8 mouse cellular contexts compared by ENCODE assay signal in genomic region chr11:74771234-74771633, GRCm38 (mm10). TPM values are rescaled to one million over a fixed set of nuclear protein-coding genes. Genes with fewer than 3 reads are reported as not detected.
DNase-seq lines count a peak whose midpoint lies in the region; ATAC-seq lines count a peak whose summit lies in the region.

No protein-coding gene starts in this region.

- H3K4me2 ChIP-seq in heart, embryonic 16.5 days (ENCODE audit: low read depth, low read length): peak overlapping the region; percentile 86
- H3K4me2 ChIP-seq in forebrain, embryonic 14.5 days (ENCODE audit: low read length): peak overlapping the region; percentile 78
- H3K4me2 ChIP-seq in liver, embryonic 16.5 days (ENCODE audit: low read depth, low read length): peak overlapping the region; percentile 65

- WGBS in heart, embryonic 16.5 days: 10% methylated on average over 8 of the region's 8 CpGs
- 16% methylated on average over 8 of the region's 8 CpGs for WGBS in forebrain, embryonic 14.5 days
- WGBS in liver, embryonic 16.5 days (ENCODE audit: insufficient replicate concordance): 8% methylated on average over 8 of the region's 8 CpGs

- H3K4me3 ChIP-seq in heart, embryonic 16.5 days (ENCODE audit: low read length): peak overlapping the region; percentile 64
- peak overlapping the region; percentile 88 for H3K4me3 ChIP-seq in forebrain, embryonic 14.5 days (ENCODE audit: low read depth, low read length)
- H3K4me3 ChIP-seq in liver, embryonic 16.5 days (ENCODE audit: low read depth, low read length): peak overlapping the region; percentile 80

- H3K27ac ChIP-seq in heart, embryonic 16.5 days (ENCODE audit: low read length): peak overlapping the region; percentile 80
- H3K27ac ChIP-seq in forebrain, embryonic 14.5 days (ENCODE audit: low read depth, low read length): peak overlapping the region; percentile 93
- peak overlapping the region; percentile 76 for H3K27ac ChIP-seq in liver, embryonic 16.5 days (ENCODE audit: low read length)

- intact Hi-C loops in heart, postnatal 36 days (cut with DNase I): loop anchor here (2.0 to 5.0 kb wide), 2 partner anchors 46 to 76 kb away; partner anchors contain the start of gene Pafah1b1

- no peak for ATAC-seq in heart, embryonic 16.5 days (replicated peaks; ENCODE audit: extremely low read depth, insufficient read depth, low FRiP score)
- no peak; the same call in 1 of the 2 replicates for ATAC-seq in forebrain, embryonic 14.5 days
- ATAC-seq in liver, embryonic 16.5 days (ENCODE audit: low read depth): no peak

- no peak for DNase-seq in heart, postnatal 36 days
- peak; percentile 51 for DNase-seq in NIH3T3 (ENCODE audit: low read depth)
- no peak for DNase-seq in forebrain, embryonic 14.5 days (ENCODE audit: low spot score)
- DNase-seq in adrenal gland, adult 18-20 months (ENCODE audit: low spot score in 2 of 2): no peak
- no peak for DNase-seq in layer of hippocampus, adult 9-10 months (ENCODE audit: low spot score)
- DNase-seq in left cerebral cortex, adult 18-20 months (ENCODE audit: low spot score in 2 of 2): no peak

- H3K9ac ChIP-seq in heart, embryonic 16.5 days (ENCODE audit: low read length): peak overlapping the region; percentile 73
- H3K9ac ChIP-seq in forebrain, embryonic 14.5 days (ENCODE audit: low read length): peak overlapping the region; percentile 91
- H3K9ac ChIP-seq in liver, embryonic 16.5 days (ENCODE audit: low read depth, low read length): peak overlapping the region; percentile 71

- H3K36me3 ChIP-seq in heart, embryonic 16.5 days (ENCODE audit: control insufficient read depth, insufficient read depth): peaks cover 18% of the 10 kb centered on the region
- H3K36me3 ChIP-seq in forebrain, embryonic 14.5 days (ENCODE audit: control insufficient read depth, insufficient read depth, low read length): peaks cover 25% of the 10 kb centered on the region
- H3K36me3 ChIP-seq in liver, embryonic 16.5 days (ENCODE audit: control insufficient read depth, insufficient read depth): peaks cover 13% of the 10 kb centered on the region

- H3K4me1 ChIP-seq in heart, embryonic 16.5 days (ENCODE audit: control insufficient read depth, insufficient read depth, low read length): peaks cover 13% of the 10 kb centered on the region
- peaks cover 11% of the 10 kb centered on the region for H3K4me1 ChIP-seq in forebrain, embryonic 14.5 days (ENCODE audit: control insufficient read depth, insufficient read depth, low read length)
- H3K4me1 ChIP-seq in liver, embryonic 16.5 days (ENCODE audit: control insufficient read depth, low read depth, low read length): peaks cover 10% of the 10 kb centered on the region; the same call in 1 of the 2 replicates

- no peaks in the 10 kb centered on the region for H3K27me3 ChIP-seq in heart, embryonic 16.5 days (ENCODE audit: control insufficient read depth, insufficient read depth, low read length)
- no peaks in the 10 kb centered on the region for H3K27me3 ChIP-seq in forebrain, embryonic 14.5 days (replicated peaks; ENCODE audit: control insufficient read depth, insufficient read depth, low read length)
- H3K27me3 ChIP-seq in liver, embryonic 16.5 days (ENCODE audit: control insufficient read depth, insufficient read depth, low read depth, low read length): no peaks in the 10 kb centered on the region

- no peaks in the 10 kb centered on the region for H3K9me3 ChIP-seq in heart, embryonic 16.5 days (replicated peaks; ENCODE audit: control insufficient read depth, low read length)
- no peaks in the 10 kb centered on the region for H3K9me3 ChIP-seq in forebrain, embryonic 14.5 days (replicated peaks; ENCODE audit: control insufficient read depth, low read length)
- H3K9me3 ChIP-seq in liver, embryonic 16.5 days (replicated peaks; ENCODE audit: control insufficient read depth, low read length): no peaks in the 10 kb centered on the region

RNA-seq across cellular contexts. Expression of gene Mettl16, which starts 0.6 kb away (rescaled TPM):
- polyA plus RNA-seq in heart, embryonic 16.5 days (2015; fragmentation: Nextera tagmentation; extraction: Ambion mirVana): 30.4 and 33.0 TPM in 2 replicates
- 10 to 100 TPM; 13.0 to 13.8 TPM for total RNA-seq in heart, postnatal 36 days (2021)
- 32.1 and 38.8 TPM in 2 replicates for polyA plus RNA-seq in forebrain, embryonic 14.5 days (2014; fragmentation: Nextera tagmentation; extraction: Ambion mirVana)
- 15.5 and 16.6 TPM in 2 replicates for polyA plus RNA-seq in liver, embryonic 16.5 days (2015; fragmentation: Nextera tagmentation; extraction: Ambion mirVana)
- 10 to 100 TPM; 30.8 to 42.7 TPM for total RNA-seq in adrenal gland, adult 18-20 months (2021)
- total RNA-seq in left cerebral cortex, adult 18-20 months (2021): 10 to 100 TPM; 30.4 to 33.5 TPM

RNA-seq across cellular contexts. Expression of gene Pafah1b1, which starts 46.8 kb away (rescaled TPM):
- 41.7 and 53.1 TPM in 2 replicates for polyA plus RNA-seq in heart, embryonic 16.5 days (2015; fragmentation: Nextera tagmentation; extraction: Ambion mirVana)
- 100 to 1,000 TPM; 201 to 204 TPM for total RNA-seq in heart, postnatal 36 days (2021)
- 88.2 and 104 TPM in 2 replicates for polyA plus RNA-seq in forebrain, embryonic 14.5 days (2014; fragmentation: Nextera tagmentation; extraction: Ambion mirVana)
- 26.4 and 28.0 TPM in 2 replicates for polyA plus RNA-seq in liver, embryonic 16.5 days (2015; fragmentation: Nextera tagmentation; extraction: Ambion mirVana)
- total RNA-seq in adrenal gland, adult 18-20 months (2021): 100 to 1,000 TPM; 185 to 188 TPM
- total RNA-seq in left cerebral cortex, adult 18-20 months (2021): 100 to 1,000 TPM; 393 to 415 TPM

RNA-seq across cellular contexts. Expression of gene Mnt, which starts 59.5 kb away (rescaled TPM):
- 3.0 and 3.3 TPM in 2 replicates for polyA plus RNA-seq in heart, embryonic 16.5 days (2015; fragmentation: Nextera tagmentation; extraction: Ambion mirVana)
- total RNA-seq in heart, postnatal 36 days (2021): 10 to 100 TPM; 11.4 to 11.9 TPM
- 6.8 and 7.6 TPM in 2 replicates for polyA plus RNA-seq in forebrain, embryonic 14.5 days (2014; fragmentation: Nextera tagmentation; extraction: Ambion mirVana)
- 0.90 and 1.2 TPM in 2 replicates for polyA plus RNA-seq in liver, embryonic 16.5 days (2015; fragmentation: Nextera tagmentation; extraction: Ambion mirVana)
- 10 to 100 TPM; 18.3 to 28.9 TPM for total RNA-seq in adrenal gland, adult 18-20 months (2021)
- 10 to 100 TPM; 35.1 to 36.0 TPM for total RNA-seq in left cerebral cortex, adult 18-20 months (2021)
